Mouse (Mus musculus) embryo, embryonic 11 days (tissue): Measurements from ENCODE around the gene Akain1.
A peak's percentile ranks its signal among the peaks of the same experiment; 100 is the strongest.

Experiments
- DNase-seq: peaks from one replicate; pipeline ENCODE4 v3.0.0-alpha.2; 2015

Akain1 gene

DNA sequence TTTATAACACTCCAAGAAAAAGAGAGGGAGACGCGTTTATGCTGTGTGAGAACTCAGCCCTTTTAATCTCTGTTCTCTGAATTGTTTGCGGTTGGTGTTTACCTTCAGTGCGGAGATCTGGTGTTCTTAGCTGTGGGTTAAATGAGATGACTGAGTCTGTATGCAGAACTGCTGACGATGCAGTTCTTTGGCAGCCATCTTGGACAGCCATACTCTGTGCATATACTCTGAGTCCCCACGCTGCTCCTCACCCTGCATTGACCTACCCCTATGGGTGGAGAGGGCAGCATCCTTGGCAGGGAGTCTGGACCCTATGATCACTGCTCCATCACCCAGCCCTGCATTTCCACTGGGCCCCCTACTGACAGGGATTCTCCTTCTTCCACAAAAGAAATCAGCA, 48.8 kb downstream of the Akain1 start:
- DNase-seq, result no peak

- DNase-seq, result no peak
These were observed 49.7 kb downstream of the Akain1 start for GRCm38 (mm10) chr17:69488826-69489225.

- DNase-seq, result peak; percentile 8
These were observed 53.2 kb downstream of the Akain1 start for GRCm38 (mm10) chr17:69492368-69492767.

DNA sequence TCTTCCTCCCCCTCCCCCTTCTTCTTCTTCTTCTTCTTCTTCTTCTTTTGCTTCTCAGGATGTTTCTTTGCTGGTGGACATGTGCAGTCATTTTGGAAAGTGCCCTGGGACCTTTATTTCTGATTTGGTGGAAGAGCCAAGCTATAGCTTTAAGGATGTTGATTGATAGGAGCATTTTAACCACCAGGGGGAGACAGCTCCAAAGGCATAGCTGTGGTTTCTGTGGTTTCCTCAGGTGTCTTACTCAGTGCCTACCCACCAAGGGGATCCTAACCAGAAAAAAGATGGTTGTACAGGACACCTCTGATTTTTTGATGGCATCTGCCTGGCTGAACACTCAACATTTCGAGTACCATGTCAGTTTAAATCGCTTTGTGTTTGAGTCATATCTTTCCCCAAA, 56.4 kb downstream of the Akain1 start:
- peak; percentile 16 for DNase-seq

- DNase-seq, result no peak
These were observed 57.0 kb downstream of the Akain1 start for GRCm38 (mm10) chr17:69496125-69496524.

GRCm38 (mm10) chr17:69497315-69497714, 58.2 kb downstream of the Akain1 start:
- DNase-seq, result no peak

GRCm38 (mm10) chr17:69498913-69499312, 59.8 kb downstream of the Akain1 start:
- no peak for DNase-seq

- peak; percentile 17 for DNase-seq
These were observed 60.3 kb downstream of the Akain1 start for GRCm38 (mm10) chr17:69499441-69499840.

DNA sequence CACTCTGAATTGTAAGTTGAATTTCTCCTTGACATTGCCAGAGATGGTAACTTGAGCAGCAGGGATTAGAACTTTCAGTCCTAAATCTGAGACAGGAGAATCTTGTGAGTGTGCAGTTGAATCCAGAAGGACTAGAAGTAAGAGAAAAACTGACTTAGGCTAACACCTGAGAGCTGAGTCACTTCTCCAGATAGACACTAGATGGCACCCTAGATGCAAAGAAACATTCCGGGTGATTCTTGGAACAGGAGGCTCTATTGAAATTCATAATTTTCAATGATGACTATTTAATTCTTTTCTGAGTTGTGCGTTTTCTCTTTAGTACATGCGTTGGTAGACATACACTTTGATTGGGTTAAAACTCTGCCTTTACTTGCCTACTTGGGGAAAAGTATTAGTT, 66.9 kb downstream of the Akain1 start:
- DNase-seq, result peak; percentile 45

DNA sequence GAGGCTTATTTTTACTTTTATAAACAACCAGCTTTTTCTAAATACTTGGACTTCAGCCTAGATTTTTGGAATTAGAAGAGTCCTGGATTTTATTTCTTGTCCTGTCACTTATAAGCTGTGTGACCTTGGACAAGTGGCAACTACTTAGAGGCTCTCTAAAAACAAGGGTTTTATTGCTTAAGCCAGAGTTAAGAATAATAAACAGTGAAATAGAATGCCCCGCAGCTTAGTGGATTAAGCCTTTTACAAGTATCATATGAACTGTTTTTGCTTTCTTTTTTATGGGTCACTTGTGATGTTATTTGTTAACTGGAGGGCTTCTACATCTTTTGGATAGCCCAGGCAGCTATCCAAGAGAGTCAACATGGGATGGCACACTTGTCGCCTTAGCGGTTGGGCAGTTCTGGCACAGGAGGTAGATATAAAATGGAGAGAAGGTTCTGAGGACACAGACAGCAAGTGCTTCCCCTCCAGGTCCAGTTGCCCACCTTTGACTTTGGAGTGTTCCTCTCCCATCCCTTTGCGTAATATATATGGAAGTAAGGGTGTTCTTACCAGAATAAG, 77.3 kb downstream of the Akain1 start:
- DNase-seq, result no peak

DNA sequence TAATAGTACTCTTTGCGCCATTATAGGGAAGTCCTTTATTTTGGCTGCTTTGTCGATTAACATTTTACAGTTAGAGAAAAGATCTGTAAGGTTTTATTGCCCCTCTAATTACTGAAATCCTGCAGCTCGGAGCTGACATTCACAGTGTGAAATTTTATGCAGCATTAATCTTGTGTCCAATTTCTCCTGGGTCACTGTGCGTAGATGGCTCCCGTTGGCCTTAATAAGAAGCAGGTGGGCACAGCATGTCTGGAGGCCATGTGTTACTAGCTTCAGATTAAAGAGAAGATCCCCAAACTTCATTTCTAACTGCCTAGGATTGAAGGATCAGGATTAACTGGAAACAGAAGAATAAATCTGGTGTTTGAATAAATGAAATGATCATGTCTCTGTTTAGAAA, 92.3 kb downstream of the Akain1 start:
- DNase-seq, result peak; percentile 63
